Mouse (Mus musculus): ENCODE measurements around the gene C2cd4c. TPM values are rescaled to one million over a fixed set of nuclear protein-coding genes. Genes with fewer than 3 reads are reported as not detected.

Gene C2cd4c
- polyA plus RNA-seq, 1 experiment from 2014 or later: not detected

- Histone ChIP-seq H3K27ac (no peak within 1 kb of the TSS), H3K27me3 (no peaks in the 10 kb centered on the region), H3K4me1 (replicated peaks) (no peaks in the 10 kb centered on the region), H3K9ac (no peak within 1 kb of the TSS), H3K4me3 (replicated peaks) (no peak within 1 kb of the TSS), H3K9me3 (replicated peaks) (no peaks in the 10 kb centered on the region), H3K4me2 (no peak within 1 kb of the TSS), H3K36me3 (no peaks in the 10 kb centered on the region)
- 55% methylated on average over 5 of the region's 5 CpGs for WGBS (ENCODE audit: insufficient replicate concordance)
- DNase-seq: no peak
- ATAC-seq (ENCODE audit: low read depth): no peak
These were observed 26.6 kb downstream of the C2cd4c start, which contains the start of gene Theg for GRCm38 (mm10) chr10:79587061-79587751. Theg (minus strand) TSS chr10:79587331.

- DNase-seq: no peak
- Histone ChIP-seq H3K4me1 (replicated peaks) (no peaks in the 10 kb centered on the region), H3K27me3 (no peaks in the 10 kb centered on the region), H3K9ac (no peak overlapping the region), H3K36me3 (no peaks in the 10 kb centered on the region), H3K4me2 (no peak overlapping the region), H3K27ac (no peak overlapping the region), H3K9me3 (replicated peaks) (no peaks in the 10 kb centered on the region), H3K4me3 (replicated peaks) (no peak overlapping the region)
- 56% methylated on average over 8 of the region's 8 CpGs for WGBS (ENCODE audit: insufficient replicate concordance)
- ATAC-seq (ENCODE audit: low read depth): no peak
These were observed 27.6 kb downstream of the C2cd4c start for GRCm38 (mm10) chr10:79586243-79586642.

DNA sequence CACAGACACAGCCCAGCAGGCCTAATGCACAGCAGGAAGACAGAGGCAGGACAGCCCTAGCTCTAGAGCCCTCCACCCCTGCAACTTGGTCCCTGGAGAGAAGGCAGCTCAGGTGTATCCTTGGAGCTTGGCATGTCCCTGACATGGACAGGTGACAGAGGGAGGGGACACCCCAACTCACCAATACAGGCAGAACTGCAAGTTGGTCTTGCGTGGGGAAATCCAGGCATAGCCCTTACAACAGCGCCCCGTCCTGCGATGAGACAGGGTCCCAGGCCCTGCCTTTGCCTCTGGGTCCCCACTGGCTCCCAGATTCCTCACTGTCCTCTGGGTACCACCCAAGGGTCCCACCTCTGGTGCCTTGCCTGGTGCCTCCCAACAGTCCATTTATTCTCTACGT lies 28.1 kb downstream of the C2cd4c start:
- 81% methylated on average over 5 of the region's 5 CpGs for WGBS (ENCODE audit: insufficient replicate concordance)

GRCm38 (mm10) chr10:79585136-79585535 lies 28.7 kb downstream of the C2cd4c start:
- Histone ChIP-seq H3K4me2 (no peak overlapping the region), H3K36me3 (no peaks in the 10 kb centered on the region), H3K4me1 (replicated peaks) (no peaks in the 10 kb centered on the region), H3K9ac (no peak overlapping the region), H3K4me3 (replicated peaks) (no peak overlapping the region), H3K27ac (no peak overlapping the region), H3K9me3 (replicated peaks) (no peaks in the 10 kb centered on the region), H3K27me3 (0 out of 2 replicates have a peak, but pooled peaks cover 4% of the 10 kb centered on the region)
- WGBS (ENCODE audit: insufficient replicate concordance): 70% methylated on average over 6 of the region's 6 CpGs
- ATAC-seq (ENCODE audit: low read depth) (no peak), DNase-seq (no peak)

More for the DNA sequence above, 28.1 kb downstream of the C2cd4c start:
- no peak overlapping the region for H3K4me2 ChIP-seq
- DNase-seq: no peak
- no peak overlapping the region for H3K9ac ChIP-seq
- H3K4me3 ChIP-seq (replicated peaks): no peak overlapping the region
- no peaks in the 10 kb centered on the region for H3K27me3 ChIP-seq
- H3K27ac ChIP-seq: no peak overlapping the region
- no peak for ATAC-seq (ENCODE audit: low read depth)
- H3K36me3 ChIP-seq: no peaks in the 10 kb centered on the region
- H3K9me3 ChIP-seq (replicated peaks): no peaks in the 10 kb centered on the region
- no peaks in the 10 kb centered on the region for H3K4me1 ChIP-seq (replicated peaks)

- Histone ChIP-seq H3K9ac (no peak overlapping the region), H3K9me3 (replicated peaks) (no peaks in the 10 kb centered on the region), H3K4me1 (replicated peaks) (no peaks in the 10 kb centered on the region), H3K4me3 (replicated peaks) (no peak overlapping the region), H3K36me3 (no peaks in the 10 kb centered on the region), H3K4me2 (no peak overlapping the region), H3K27ac (no peak overlapping the region), H3K27me3 (0 out of 2 replicates have a peak, but pooled peaks cover 4% of the 10 kb centered on the region)
- 62% methylated on average over 9 of the region's 9 CpGs for WGBS (ENCODE audit: insufficient replicate concordance)
- no peak for ATAC-seq (ENCODE audit: low read depth)
- no peak for DNase-seq
These were observed 29.4 kb downstream of the C2cd4c start for GRCm38 (mm10) chr10:79584426-79584825.

GRCm38 (mm10) chr10:79584021-79584420 lies 29.8 kb downstream of the C2cd4c start:
- 38% methylated on average over 7 of the region's 7 CpGs for WGBS (ENCODE audit: insufficient replicate concordance)
- H3K27ac ChIP-seq: no peak overlapping the region
- H3K9ac ChIP-seq: no peak overlapping the region
- DNase-seq (no peak), ATAC-seq (ENCODE audit: low read depth) (no peak)
- no peaks in the 10 kb centered on the region for H3K36me3 ChIP-seq
- H3K9me3 ChIP-seq (replicated peaks): no peaks in the 10 kb centered on the region
- H3K4me2 ChIP-seq: no peak overlapping the region
- H3K27me3 ChIP-seq: 0 out of 2 replicates have a peak, but pooled peaks cover 4% of the 10 kb centered on the region
- no peak overlapping the region for H3K4me3 ChIP-seq (replicated peaks)
- no peaks in the 10 kb centered on the region for H3K4me1 ChIP-seq (replicated peaks)

GRCm38 (mm10) chr10:79581501-79581900 lies 32.3 kb downstream of the C2cd4c start:
- Histone ChIP-seq H3K4me1 (replicated peaks) (no peaks in the 10 kb centered on the region), H3K9ac (no peak overlapping the region), H3K27me3 (0 out of 2 replicates have a peak, but pooled peaks cover 4% of the 10 kb centered on the region), H3K36me3 (no peaks in the 10 kb centered on the region), H3K27ac (no peak overlapping the region), H3K9me3 (replicated peaks) (no peaks in the 10 kb centered on the region), H3K4me3 (replicated peaks) (no peak overlapping the region), H3K4me2 (no peak overlapping the region)
- ATAC-seq (ENCODE audit: low read depth) (no peak), DNase-seq (no peak)
- 75% methylated on average over 8 of the region's 8 CpGs for WGBS (ENCODE audit: insufficient replicate concordance)

GRCm38 (mm10) chr10:79580811-79581210 lies 33.0 kb downstream of the C2cd4c start:
- Histone ChIP-seq H3K9ac (no peak overlapping the region), H3K9me3 (replicated peaks) (no peaks in the 10 kb centered on the region), H3K4me1 (replicated peaks) (no peaks in the 10 kb centered on the region), H3K4me3 (replicated peaks) (no peak overlapping the region), H3K36me3 (no peaks in the 10 kb centered on the region), H3K4me2 (no peak overlapping the region), H3K27ac (no peak overlapping the region), H3K27me3 (0 out of 2 replicates have a peak, but pooled peaks cover 4% of the 10 kb centered on the region)
- ATAC-seq (ENCODE audit: low read depth) (no peak), DNase-seq (peak; percentile 34)
- WGBS (ENCODE audit: insufficient replicate concordance): 41% methylated on average over 6 of the region's 6 CpGs

GRCm38 (mm10) chr10:79580356-79580755 lies 33.5 kb downstream of the C2cd4c start:
- 61% methylated on average over 7 of the region's 7 CpGs for WGBS (ENCODE audit: insufficient replicate concordance)
- H3K9ac ChIP-seq: no peak overlapping the region
- no peaks in the 10 kb centered on the region for H3K36me3 ChIP-seq
- no peak overlapping the region for H3K4me2 ChIP-seq
- H3K4me1 ChIP-seq (replicated peaks): no peaks in the 10 kb centered on the region
- no peak for DNase-seq
- no peak for ATAC-seq (ENCODE audit: low read depth)
- 0 out of 2 replicates have a peak, but pooled peaks cover 4% of the 10 kb centered on the region for H3K27me3 ChIP-seq
- no peaks in the 10 kb centered on the region for H3K9me3 ChIP-seq (replicated peaks)
- H3K4me3 ChIP-seq (replicated peaks): no peak overlapping the region
- no peak overlapping the region for H3K27ac ChIP-seq

- H3K9me3 ChIP-seq (replicated peaks): no peaks in the 10 kb centered on the region
- no peaks in the 10 kb centered on the region for H3K4me1 ChIP-seq (replicated peaks)
- no peak overlapping the region for H3K4me3 ChIP-seq (replicated peaks)
- DNase-seq: no peak
- ATAC-seq (ENCODE audit: low read depth): no peak
- WGBS (ENCODE audit: insufficient replicate concordance): 62% methylated on average over 12 of the region's 12 CpGs
- no peak overlapping the region for H3K4me2 ChIP-seq
- no peaks in the 10 kb centered on the region for H3K36me3 ChIP-seq
- H3K27me3 ChIP-seq: 0 out of 2 replicates have a peak, but pooled peaks cover 4% of the 10 kb centered on the region
- no peak overlapping the region for H3K9ac ChIP-seq
- H3K27ac ChIP-seq: no peak overlapping the region
These were observed 34.0 kb downstream of the C2cd4c start for GRCm38 (mm10) chr10:79579781-79580180.

GRCm38 (mm10) chr10:79578891-79579290 lies 34.9 kb downstream of the C2cd4c start:
- Histone ChIP-seq H3K4me3 (replicated peaks) (no peak overlapping the region), H3K9me3 (replicated peaks) (no peaks in the 10 kb centered on the region), H3K4me2 (no peak overlapping the region), H3K27ac (no peak overlapping the region), H3K36me3 (no peaks in the 10 kb centered on the region), H3K27me3 (0 out of 2 replicates have a peak, but pooled peaks cover 4% of the 10 kb centered on the region), H3K9ac (no peak overlapping the region), H3K4me1 (replicated peaks) (no peaks in the 10 kb centered on the region)
- DNase-seq: no peak
- WGBS (ENCODE audit: insufficient replicate concordance): 51% methylated on average over 7 of the region's 7 CpGs
- no peak for ATAC-seq (ENCODE audit: low read depth)

DNA sequence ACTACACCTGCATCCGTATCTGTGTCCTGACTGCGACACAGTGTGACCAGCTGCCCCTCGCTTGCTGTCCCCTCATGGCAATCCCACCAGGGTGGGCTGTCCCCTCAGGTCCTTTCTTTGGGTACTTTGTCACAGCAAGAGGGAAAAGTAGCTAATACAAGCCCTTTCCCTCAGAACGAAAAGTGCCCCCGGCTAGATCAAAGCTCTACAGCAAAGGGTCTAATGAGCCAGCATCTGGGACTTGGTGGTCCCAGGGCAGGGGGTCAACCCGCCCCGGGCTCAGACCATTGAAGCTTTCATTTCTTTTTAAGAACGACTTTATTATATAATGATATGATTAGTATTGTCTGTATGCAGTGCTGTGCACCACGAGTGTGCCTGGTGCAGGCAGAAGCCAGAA lies 35.5 kb downstream of the C2cd4c start:
- Histone ChIP-seq H3K9ac (no peak overlapping the region), H3K27me3 (0 out of 2 replicates have a peak, but pooled peaks cover 4% of the 10 kb centered on the region), H3K4me2 (no peak overlapping the region), H3K4me3 (replicated peaks) (no peak overlapping the region), H3K9me3 (replicated peaks) (no peaks in the 10 kb centered on the region), H3K4me1 (replicated peaks) (no peaks in the 10 kb centered on the region), H3K36me3 (no peaks in the 10 kb centered on the region), H3K27ac (no peak overlapping the region)
- DNase-seq: no peak
- WGBS (ENCODE audit: insufficient replicate concordance): 63% methylated on average over 9 of the region's 9 CpGs
- no peak for ATAC-seq (ENCODE audit: low read depth)
